Mouse (Mus musculus) erythroblast, embryonic 14.5 days (primary cell): ENCODE results near the gene Mtfr1l.

Experiments used
- GATA1 ChIP-seq: IDR thresholded peaks from 2 replicates; pipeline ENCODE4 v1.6.1; 2012; ENCODE audit warnings: low read length, inconsistent platforms, mixed read lengths
- TAL1 ChIP-seq: IDR thresholded peaks from 3 replicates; pipeline ENCODE4 v1.6.1; 2012; ENCODE audit warnings: low read length, inconsistent platforms, mixed read lengths

GRCm38 (mm10) chr4:134580351-134581148 lies 45.4 kb upstream of the Mtfr1l start:
- TF ChIP-seq TAL1, result no peak
- TF ChIP-seq GATA1, result no peak
